Mouse (Mus musculus) erythroid progenitor cell, adult 5-6 weeks (primary cell): ENCODE results near the gene Glis2. TPM values are rescaled to one million over a fixed set of nuclear protein-coding genes. Genes with fewer than 3 reads are reported as not detected.

Source experiments
- ATAC-seq: replicated peaks from 2 replicates; pipeline ENCODE4 v1.8.0; 2016; ENCODE audit warnings: moderate number of reproducible peaks, mild to moderate bottlenecking, moderate TSS enrichment, inconsistent platforms; ENCODE audit not compliant: poor library complexity, low FRiP score, severe bottlenecking
- total RNA-seq, 2 experiments: library from RNA; stranded (forward) in 1 of 2; stranded (reverse) in 1 of 2; fragments of 150-400 nt in 1 of 2; fragments of 186-747, 209-891 nt in 1 of 2; gene quantifications; 2 replicates each; pipeline versions ENCODE4 v1.2.3 to v1.2.4; 2015 to 2017; ENCODE audit warnings: low replicate concordance in 2 of 2

Glis2 gene
- total RNA-seq, 2 experiments from 2014 or later: not detected

- ATAC-seq: no peak
Observed at GRCm38 (mm10) chr16:4651624-4652023, 57.1 kb downstream of the Glis2 start.

DNA sequence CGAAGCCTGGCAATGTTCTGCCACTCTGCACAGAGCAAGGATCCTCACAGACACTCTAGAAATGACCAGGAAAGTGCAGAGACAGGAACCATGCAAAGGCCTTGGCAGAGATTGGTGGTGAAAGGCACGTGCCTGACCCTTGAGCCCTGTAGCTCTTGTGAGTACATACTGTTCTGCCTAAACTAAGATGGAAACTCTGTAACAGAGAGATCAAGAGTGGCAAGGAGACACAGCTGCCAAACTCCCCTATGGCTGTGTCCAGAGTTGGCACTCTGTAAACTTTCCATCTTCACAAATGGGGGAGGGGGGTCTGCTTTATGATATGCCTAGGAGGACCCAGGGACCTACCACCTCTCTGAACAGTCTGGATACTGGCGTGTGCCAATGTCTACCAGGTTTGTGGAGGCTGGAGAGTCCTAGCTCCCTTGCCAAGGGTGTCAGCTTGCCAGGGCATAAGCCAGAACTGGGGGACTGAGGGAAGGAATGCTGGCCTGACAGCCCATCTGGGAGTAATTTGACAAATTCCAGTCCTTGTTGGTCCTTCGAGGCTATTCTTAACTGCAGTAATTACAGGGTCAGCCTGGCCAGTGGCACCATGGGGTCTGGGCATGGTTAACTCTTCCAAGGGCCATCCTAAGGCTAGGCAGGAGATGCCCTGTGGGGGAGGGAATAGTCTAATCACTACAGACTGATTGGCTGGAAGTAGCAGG, 58.3 kb downstream of the Glis2 start:
- no peak for ATAC-seq

- ATAC-seq: no peak
Observed at GRCm38 (mm10) chr16:4654706-4655105, 60.2 kb downstream of the Glis2 start.

GRCm38 (mm10) chr16:4655251-4655734, 60.8 kb downstream of the Glis2 start:
- no peak for ATAC-seq

GRCm38 (mm10) chr16:4655764-4656570, 61.5 kb downstream of the Glis2 start:
- ATAC-seq: no peak

DNA sequence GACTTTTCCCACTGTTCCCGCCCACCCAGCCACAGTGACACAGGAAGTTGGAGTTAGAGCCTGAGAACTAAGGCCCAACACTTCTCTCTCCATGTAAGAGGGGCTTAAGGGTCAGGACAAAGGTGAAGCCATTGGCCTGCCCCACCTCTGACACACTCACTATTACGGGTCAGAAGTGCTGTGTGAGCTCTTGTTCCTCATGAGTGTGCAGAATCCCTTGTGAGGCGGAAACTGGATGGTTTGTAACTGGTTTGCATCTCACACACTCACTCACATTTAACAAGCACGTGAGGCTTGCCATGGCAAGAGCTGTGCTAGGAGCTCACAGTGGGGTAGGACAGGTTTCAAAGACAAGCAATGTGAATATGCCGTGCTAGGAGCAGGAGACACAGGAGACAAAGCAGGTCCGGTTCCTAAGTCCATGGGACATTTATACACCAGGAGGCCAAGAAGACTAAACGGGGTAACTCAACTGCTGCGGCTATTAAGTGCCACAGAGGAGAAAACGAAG, 62.1 kb downstream of the Glis2 start:
- ATAC-seq: no peak

- ATAC-seq: no peak
Observed at GRCm38 (mm10) chr16:4658781-4659245, 64.3 kb downstream of the Glis2 start.

DNA sequence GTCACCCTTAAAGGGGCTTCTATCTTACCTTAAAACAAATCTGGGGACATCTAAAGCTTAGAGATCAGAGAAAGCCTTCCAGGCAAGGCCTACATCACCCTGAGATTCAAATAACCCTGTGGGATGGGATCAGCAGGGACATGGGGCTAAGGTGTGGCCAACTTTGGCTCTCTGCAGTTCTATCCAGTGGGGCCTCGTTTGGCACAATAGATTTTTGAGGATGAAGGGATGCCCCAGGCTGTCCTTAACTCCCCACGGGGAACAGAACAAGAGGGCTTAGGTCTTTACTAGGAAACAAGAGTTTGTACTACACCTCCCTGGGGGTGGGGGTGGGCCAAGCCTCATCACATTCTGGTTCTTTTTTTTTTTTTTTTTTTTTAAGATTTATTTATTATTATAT, 64.8 kb downstream of the Glis2 start:
- ATAC-seq: no peak

GRCm38 (mm10) chr16:4661605-4662004, 67.1 kb downstream of the Glis2 start:
- no peak for ATAC-seq

DNA sequence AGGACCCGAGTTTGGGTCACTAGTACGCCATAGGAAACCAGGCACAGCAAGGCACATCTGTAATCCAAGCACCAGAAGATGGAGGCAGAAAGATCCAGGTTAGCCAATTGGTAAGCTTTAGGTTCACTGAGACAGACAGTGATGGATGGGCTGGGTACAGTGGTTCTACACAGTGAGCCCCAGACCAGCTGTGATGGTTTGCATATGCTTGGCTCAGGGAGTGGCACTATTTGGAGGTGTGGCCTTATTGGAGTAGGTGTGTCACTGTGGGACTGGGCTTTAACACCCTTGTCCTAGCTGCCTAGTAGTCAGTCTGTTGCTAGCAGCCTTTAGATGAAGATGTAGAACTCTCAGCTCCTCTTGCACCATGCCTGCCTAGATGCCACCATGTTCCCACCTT, 69.3 kb downstream of the Glis2 start:
- no peak for ATAC-seq

GRCm38 (mm10) chr16:4665726-4666125, 71.2 kb downstream of the Glis2 start:
- ATAC-seq: no peak

DNA sequence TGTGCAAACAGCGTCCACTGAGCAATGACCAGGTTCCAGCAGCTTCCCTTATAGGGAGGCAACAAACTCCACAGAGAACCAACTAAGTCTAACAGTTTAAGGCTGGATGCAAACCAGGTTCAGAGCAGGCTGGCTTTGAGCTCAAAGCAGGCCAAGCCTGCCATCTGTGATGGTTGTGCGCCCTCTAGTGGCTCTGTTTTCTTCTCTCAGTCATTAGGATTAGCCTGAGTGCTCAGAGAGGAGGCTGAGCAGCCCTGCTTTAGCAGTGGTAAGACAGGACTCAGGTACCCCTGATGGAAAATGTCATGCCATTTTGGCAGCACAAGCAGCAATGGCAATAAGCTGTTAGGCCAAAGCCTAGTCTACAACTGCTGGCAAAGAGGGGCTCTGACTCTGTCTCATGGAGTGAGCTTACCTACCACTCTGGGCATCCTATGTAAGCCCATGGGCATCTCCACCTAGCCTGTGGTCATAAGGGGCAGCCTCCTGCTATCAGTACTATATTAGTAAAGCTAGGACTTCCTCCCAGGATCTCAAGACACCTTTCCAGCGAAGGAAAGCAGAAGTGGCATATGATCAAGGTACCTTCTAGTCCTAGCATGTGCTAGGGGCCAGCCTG, 72.8 kb downstream of the Glis2 start:
- ATAC-seq: peak; percentile 84

DNA sequence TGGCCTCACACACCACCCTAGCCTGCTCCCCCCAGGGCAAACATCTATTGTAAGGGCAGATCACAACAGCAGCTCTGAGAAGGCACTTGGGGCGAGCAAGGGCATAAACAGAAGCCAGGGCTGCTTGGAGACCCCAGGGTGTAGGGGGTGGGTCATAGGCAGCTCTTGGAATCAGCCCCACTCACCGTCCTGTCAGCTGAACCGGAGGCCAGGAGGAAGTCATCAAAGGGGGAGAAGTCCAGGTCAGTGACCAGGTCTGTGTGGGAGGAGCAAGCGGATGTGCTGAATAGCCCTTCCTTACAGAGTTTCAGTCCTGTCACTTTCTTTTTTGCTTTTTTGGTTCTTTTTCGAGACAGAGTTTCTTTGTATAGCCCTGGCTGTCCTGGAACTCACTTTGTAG, 75.8 kb downstream of the Glis2 start:
- ATAC-seq: no peak

DNA sequence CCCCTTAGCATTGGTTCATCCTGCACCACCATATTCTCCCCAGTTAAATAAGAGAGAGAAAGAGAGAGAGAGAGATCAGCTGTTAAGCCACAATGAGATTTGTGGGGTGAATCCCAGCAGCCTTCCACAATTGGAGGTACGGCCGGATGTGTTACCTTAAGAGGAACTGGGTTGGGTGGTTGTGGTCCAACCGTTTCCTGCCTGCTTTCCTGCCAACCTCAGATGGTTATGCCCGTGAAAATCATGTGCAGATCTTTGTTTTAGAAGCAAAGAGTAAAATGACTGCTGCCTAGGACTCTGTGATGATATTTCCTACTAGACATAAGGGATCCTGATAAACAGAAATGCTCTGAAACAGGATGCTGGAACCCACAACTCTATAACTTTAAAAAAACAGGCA, 79.6 kb downstream of the Glis2 start:
- no peak for ATAC-seq

Other genes starting within 250 kb of the Glis2 start
- gene Adcy9, start 174.2 kb upstream of the Glis2 start, total RNA-seq (2015; ENCODE audit: low replicate concordance): 1.8 TPM in 1 of 2 replicates, not detected in the other
- 1.4 and 3.3 TPM in 2 replicates for gene Adcy9, start 174.2 kb upstream of the Glis2 start, total RNA-seq (2017; ENCODE audit: low replicate concordance)
- 2.9 TPM in 1 of 2 replicates, not detected in the other for gene Srl, start 52.9 kb upstream of the Glis2 start, total RNA-seq (2015; ENCODE audit: low replicate concordance)
- 1.4 TPM in 1 of 2 replicates, not detected in the other for gene Srl, start 52.9 kb upstream of the Glis2 start, total RNA-seq (2017; ENCODE audit: low replicate concordance)
- 4.6 and 7.6 TPM in 2 replicates for gene Tfap4, start 34.9 kb upstream of the Glis2 start, total RNA-seq (2015; ENCODE audit: low replicate concordance)
- 1.7 and 2.7 TPM in 2 replicates for gene Tfap4, start 34.9 kb upstream of the Glis2 start, total RNA-seq (2017; ENCODE audit: low replicate concordance)
- gene Pam16, start 30.3 kb downstream of the Glis2 start, total RNA-seq (2015; ENCODE audit: low replicate concordance): 9.4 and 16.8 TPM in 2 replicates
- 3.9 and 9.6 TPM in 2 replicates for gene Pam16, start 30.3 kb downstream of the Glis2 start, total RNA-seq (2017; ENCODE audit: low replicate concordance)
- not detected in 2 replicates for gene Vasn, start 45.2 kb downstream of the Glis2 start, total RNA-seq (2015; ENCODE audit: low replicate concordance)
- gene Vasn, start 45.2 kb downstream of the Glis2 start, total RNA-seq (2017; ENCODE audit: low replicate concordance): not detected in 2 replicates
- gene Dnaja3, start 45.3 kb downstream of the Glis2 start, total RNA-seq (2015; ENCODE audit: low replicate concordance): 10.1 and 12.6 TPM in 2 replicates
- 10.9 and 14.3 TPM in 2 replicates for gene Dnaja3, start 45.3 kb downstream of the Glis2 start, total RNA-seq (2017; ENCODE audit: low replicate concordance)
- 19.8 and 36.5 TPM in 2 replicates for gene Coro7, start 85.1 kb downstream of the Glis2 start, total RNA-seq (2015; ENCODE audit: low replicate concordance)
- gene Coro7, start 85.1 kb downstream of the Glis2 start, total RNA-seq (2017; ENCODE audit: low replicate concordance): 7.3 and 14.8 TPM in 2 replicates
- 22.2 and 37.8 TPM in 2 replicates for gene Nmral1, start 124.6 kb downstream of the Glis2 start, total RNA-seq (2015; ENCODE audit: low replicate concordance)
- 24.3 and 41.7 TPM in 2 replicates for gene Nmral1, start 124.6 kb downstream of the Glis2 start, total RNA-seq (2017; ENCODE audit: low replicate concordance)
- 10.1 and 13.0 TPM in 2 replicates for gene Hmox2, start 131.6 kb downstream of the Glis2 start, total RNA-seq (2015; ENCODE audit: low replicate concordance)
- gene Hmox2, start 131.6 kb downstream of the Glis2 start, total RNA-seq (2017; ENCODE audit: low replicate concordance): 8.5 and 13.0 TPM in 2 replicates
- 2.5 and 6.1 TPM in 2 replicates for gene Cdip1, start 195.6 kb downstream of the Glis2 start, total RNA-seq (2015; ENCODE audit: low replicate concordance)
- 4.5 TPM in 2 replicates for gene Cdip1, start 195.6 kb downstream of the Glis2 start, total RNA-seq (2017; ENCODE audit: low replicate concordance)
- not detected in 2 replicates for gene 4930562C15Rik, start 240.7 kb downstream of the Glis2 start, total RNA-seq (2015; ENCODE audit: low replicate concordance)
- not detected in 2 replicates for gene 4930562C15Rik, start 240.7 kb downstream of the Glis2 start, total RNA-seq (2017; ENCODE audit: low replicate concordance)